In genomic region chr16:16303888-16304287, GRCm38 (mm10) we compare ENCODE assay signal across 7 mouse cellular contexts. TPM values are rescaled to one million over a fixed set of nuclear protein-coding genes. Genes with fewer than 3 reads are reported as not detected.
DNase-seq lines count a peak whose midpoint lies in the region; ATAC-seq and TF ChIP-seq lines count a peak whose summit lies in the region.

No protein-coding gene starts in this region.

- 21% methylated on average over 7 of the region's 7 CpGs for WGBS in forebrain, embryonic 11.5 days
- 14% methylated on average over 7 of the region's 7 CpGs for WGBS in liver, embryonic 16.5 days (ENCODE audit: insufficient replicate concordance)

- H3K4me1 ChIP-seq in E14TG2a.4 (replicated peaks; ENCODE audit: low read depth, low read length), result peaks cover 34% of the 10 kb centered on the region
- peaks cover 5% of the 10 kb centered on the region; the same call in 1 of the 2 replicates for H3K4me1 ChIP-seq in forebrain, embryonic 11.5 days (replicated peaks; ENCODE audit: control insufficient read depth, insufficient read depth, low read length)
- peaks cover 10% of the 10 kb centered on the region for H3K4me1 ChIP-seq in liver, embryonic 16.5 days (ENCODE audit: control insufficient read depth, low read depth, low read length)

- no peaks in the 10 kb centered on the region for H3K27me3 ChIP-seq in E14TG2a.4 (ENCODE audit: insufficient read depth, low read length)
- H3K27me3 ChIP-seq in forebrain, embryonic 11.5 days (ENCODE audit: control insufficient read depth, insufficient read depth, low read length), result no peaks in the 10 kb centered on the region
- H3K27me3 ChIP-seq in liver, embryonic 16.5 days (ENCODE audit: control insufficient read depth, insufficient read depth, low read depth, low read length), result no peaks in the 10 kb centered on the region

- H3K9ac ChIP-seq in forebrain, embryonic 11.5 days (ENCODE audit: low read length), result peak overlapping the region; percentile 95
- H3K9ac ChIP-seq in liver, embryonic 16.5 days (ENCODE audit: low read depth, low read length), result peak overlapping the region; percentile 84

- no peaks in the 10 kb centered on the region for H3K9me3 ChIP-seq in E14TG2a.4 (ENCODE audit: low read length)
- no peaks in the 10 kb centered on the region for H3K9me3 ChIP-seq in forebrain, embryonic 11.5 days (ENCODE audit: control insufficient read depth, low read length)
- H3K9me3 ChIP-seq in liver, embryonic 16.5 days (replicated peaks; ENCODE audit: control insufficient read depth, low read length), result no peaks in the 10 kb centered on the region

- peak; percentile 59 for DNase-seq in A20 (ENCODE audit: low read depth, low spot score)
- DNase-seq in forebrain, embryonic 11.5 days (ENCODE audit: low spot score), result no peak
- DNase-seq in cerebellum, adult 11-12 months, result no peak
- no peak for DNase-seq in ovary, postnatal 10 days (ENCODE audit: low spot score)
- DNase-seq in kidney, adult 9 months, result no peak

- peak overlapping the region; percentile 98 for H3K4me3 ChIP-seq in E14TG2a.4 (replicated peaks; ENCODE audit: low read length)
- peak overlapping the region; percentile 92 for H3K4me3 ChIP-seq in forebrain, embryonic 11.5 days (ENCODE audit: low read depth, low read length)
- peak overlapping the region; percentile 93 for H3K4me3 ChIP-seq in liver, embryonic 16.5 days (ENCODE audit: low read depth, low read length)

- TF ChIP-seq CTCF in E14TG2a.4 (conservative IDR thresholded peaks at IDR 0.05; ENCODE audit: low read length), result peak; percentile 41

- no peak for ATAC-seq in forebrain, embryonic 11.5 days (replicated peaks; ENCODE audit: low FRiP score)
- no peak for ATAC-seq in liver, embryonic 16.5 days (ENCODE audit: low read depth)

- no peak overlapping the region; the same call in 1 of the 2 replicates for H3K27ac ChIP-seq in forebrain, embryonic 11.5 days (ENCODE audit: low read depth, low read length)
- H3K27ac ChIP-seq in liver, embryonic 16.5 days (ENCODE audit: low read length), result no peak overlapping the region

- peaks cover 46% of the 10 kb centered on the region for H3K36me3 ChIP-seq in E14TG2a.4 (ENCODE audit: insufficient read depth, low read length)
- peaks cover 3% of the 10 kb centered on the region for H3K36me3 ChIP-seq in forebrain, embryonic 11.5 days (ENCODE audit: control insufficient read depth, insufficient read depth, low read length)
- H3K36me3 ChIP-seq in liver, embryonic 16.5 days (ENCODE audit: control insufficient read depth, insufficient read depth), result peaks cover 8% of the 10 kb centered on the region; the same call in 1 of the 2 replicates

- H3K4me2 ChIP-seq in forebrain, embryonic 11.5 days (ENCODE audit: low read depth, low read length, severe bottlenecking), result peak overlapping the region; percentile 73
- peak overlapping the region; percentile 95 for H3K4me2 ChIP-seq in liver, embryonic 16.5 days (ENCODE audit: low read depth, low read length)

RNA-seq across cellular contexts. Expression of gene Yars2, which starts 1.1 kb away (rescaled TPM):
- polyA plus RNA-seq in forebrain, embryonic 11.5 days (2014; fragmentation: Nextera tagmentation; extraction: Ambion mirVana), result 44.1 and 44.3 TPM in 2 replicates
- polyA plus RNA-seq in liver, embryonic 16.5 days (2015; fragmentation: Nextera tagmentation; extraction: Ambion mirVana), result 19.2 and 19.3 TPM in 2 replicates

RNA-seq across cellular contexts. Expression of gene Dnm1l, which starts 54.9 kb away (rescaled TPM):
- 69.0 and 76.3 TPM in 2 replicates for polyA plus RNA-seq in forebrain, embryonic 11.5 days (2014; fragmentation: Nextera tagmentation; extraction: Ambion mirVana)
- polyA plus RNA-seq in liver, embryonic 16.5 days (2015; fragmentation: Nextera tagmentation; extraction: Ambion mirVana), result 20.6 and 21.0 TPM in 2 replicates
